Mouse (Mus musculus): ENCODE results near the gene Ntm.

Ntm gene

GRCm38 (mm10) chr9:29802071-29802705 is 160.8 kb downstream of the Ntm start:
- no peak for DNase-seq (ENCODE audit: low spot score in 2 of 2)

GRCm38 (mm10) chr9:29796281-29796680 is 166.7 kb downstream of the Ntm start:
- no peak for DNase-seq (ENCODE audit: low spot score in 2 of 2)

- no peak for DNase-seq (ENCODE audit: low spot score in 2 of 2)
Measured at GRCm38 (mm10) chr9:29791199-29791915, 171.6 kb downstream of the Ntm start.

- no peak for DNase-seq (ENCODE audit: low spot score in 2 of 2)
Measured at GRCm38 (mm10) chr9:29790017-29790416, 172.9 kb downstream of the Ntm start.

DNA sequence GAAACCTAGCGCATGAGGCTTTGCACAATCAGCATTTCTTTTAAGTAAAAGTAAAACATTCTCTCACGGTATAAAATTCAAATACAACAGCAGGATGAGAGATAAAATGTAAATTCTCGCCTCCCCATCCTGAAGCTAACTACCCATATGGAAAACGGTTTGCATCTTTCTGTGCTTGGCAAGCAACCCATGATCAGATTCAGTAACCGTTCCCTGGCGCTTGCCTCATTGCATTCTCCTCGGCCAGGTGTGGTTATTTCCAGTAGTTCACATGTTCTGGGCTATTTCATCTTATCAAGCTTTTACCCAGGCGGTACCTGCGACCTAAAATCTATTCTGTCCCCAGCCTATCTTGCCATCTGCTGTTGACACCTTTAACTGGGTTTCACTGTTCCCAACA is 174.1 kb downstream of the Ntm start:
- no peak for DNase-seq (ENCODE audit: low spot score in 2 of 2)

DNA sequence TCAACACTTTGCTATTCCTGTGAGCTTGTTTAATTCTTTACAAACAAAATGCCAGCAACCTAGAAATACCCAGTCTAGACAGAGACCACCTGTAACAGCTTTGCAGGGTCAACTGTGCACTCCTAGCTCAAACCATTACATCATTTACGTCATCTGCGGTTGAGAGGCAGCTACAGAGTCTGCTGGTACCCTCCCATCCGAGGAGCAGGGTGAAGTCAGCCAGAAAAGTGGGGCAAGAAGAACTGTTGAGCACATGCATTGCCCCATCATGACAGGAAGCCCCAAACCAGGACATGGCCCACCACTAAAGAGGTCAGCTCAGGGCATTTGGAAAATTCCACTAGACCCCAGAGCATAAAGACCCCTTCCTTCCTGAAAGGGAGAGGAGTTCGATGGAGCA is 175.5 kb downstream of the Ntm start:
- no peak for DNase-seq (ENCODE audit: low spot score in 2 of 2)

DNA sequence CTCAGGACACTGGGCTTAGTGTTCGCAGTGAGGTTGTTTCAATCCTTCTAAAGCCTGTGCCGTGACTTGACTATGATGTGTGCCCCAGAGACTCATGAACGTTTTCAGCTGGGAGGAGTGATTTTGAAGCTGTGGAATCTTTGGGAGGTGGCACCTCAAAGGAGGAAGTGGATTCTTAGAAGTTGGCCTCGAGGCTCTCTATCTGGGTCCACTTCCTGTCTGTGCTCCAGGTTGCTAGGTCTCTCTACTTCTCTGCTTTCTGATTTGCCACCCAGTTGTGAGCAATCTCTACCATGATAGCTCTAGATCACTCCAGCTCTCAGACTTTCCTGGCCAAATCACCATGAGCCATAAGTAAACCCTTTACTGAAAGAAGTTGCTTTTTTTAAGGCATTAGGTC is 180.2 kb downstream of the Ntm start:
- no peak for DNase-seq (ENCODE audit: low spot score in 2 of 2)

DNA sequence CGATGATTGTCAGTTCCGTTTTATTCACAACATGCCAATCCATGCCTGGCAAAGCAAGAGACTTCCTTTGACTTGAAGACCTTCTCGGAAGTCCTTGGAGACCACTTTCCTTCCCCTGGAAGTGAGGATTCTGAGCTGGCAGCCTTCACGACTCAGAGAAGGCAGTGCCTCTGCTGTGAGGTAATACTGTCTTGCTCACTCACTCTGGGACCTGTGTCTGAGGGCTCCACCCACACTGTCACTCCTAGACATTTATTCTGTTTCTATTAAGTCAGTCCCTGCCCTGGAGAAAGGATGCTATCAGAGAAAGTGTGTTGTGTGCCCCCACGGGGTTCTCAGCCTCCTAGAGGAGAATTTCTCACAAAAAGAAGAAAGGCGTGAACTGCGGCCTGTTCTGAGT is 183.2 kb downstream of the Ntm start:
- DNase-seq (ENCODE audit: low spot score in 2 of 2): no peak

GRCm38 (mm10) chr9:29776951-29777350 is 186.0 kb downstream of the Ntm start:
- no peak for DNase-seq (ENCODE audit: low spot score in 2 of 2)

- no peak for DNase-seq (ENCODE audit: low spot score in 2 of 2)
Measured at GRCm38 (mm10) chr9:29776542-29776941, 186.4 kb downstream of the Ntm start.

GRCm38 (mm10) chr9:29776030-29776429 is 186.9 kb downstream of the Ntm start:
- DNase-seq (ENCODE audit: low spot score in 2 of 2): no peak

DNA sequence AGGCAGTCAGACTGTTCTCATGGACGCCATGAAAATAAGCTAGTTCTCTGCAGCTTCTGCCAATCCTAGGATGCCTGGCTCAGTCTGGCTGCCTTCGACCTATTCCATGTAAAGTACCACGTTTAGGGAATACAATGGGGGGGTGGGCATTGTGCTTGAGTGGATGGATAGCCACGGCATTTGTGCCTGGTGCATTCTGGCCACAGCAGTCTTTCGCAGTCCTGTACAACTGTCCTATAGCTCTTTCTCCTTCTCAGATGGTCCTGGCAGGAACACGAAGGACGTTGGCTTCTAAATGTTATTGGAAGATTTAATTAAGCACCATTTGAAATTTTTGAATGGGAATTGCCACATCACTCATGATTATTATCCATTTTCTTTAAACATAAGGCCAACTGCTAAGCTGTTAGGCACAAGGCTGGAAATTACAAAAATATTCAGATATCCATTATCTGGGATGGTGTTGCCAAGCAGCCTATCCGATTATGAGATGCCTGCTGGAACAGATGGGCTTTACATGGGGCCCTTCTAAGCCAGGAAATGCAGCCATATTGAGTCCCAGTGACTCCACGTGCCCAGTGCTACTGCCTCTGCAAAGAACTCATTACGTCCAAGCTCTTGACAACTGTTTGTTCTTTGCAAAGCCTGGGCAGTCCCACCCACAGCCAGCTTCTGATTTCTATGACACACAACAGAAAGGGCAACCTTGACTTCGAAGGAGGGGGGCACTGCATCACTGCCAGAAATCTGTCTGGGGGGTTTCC is 190.1 kb downstream of the Ntm start:
- DNase-seq (ENCODE audit: low spot score in 2 of 2): no peak

GRCm38 (mm10) chr9:29771870-29772269 is 191.1 kb downstream of the Ntm start:
- DNase-seq (ENCODE audit: low spot score in 2 of 2): no peak

DNA sequence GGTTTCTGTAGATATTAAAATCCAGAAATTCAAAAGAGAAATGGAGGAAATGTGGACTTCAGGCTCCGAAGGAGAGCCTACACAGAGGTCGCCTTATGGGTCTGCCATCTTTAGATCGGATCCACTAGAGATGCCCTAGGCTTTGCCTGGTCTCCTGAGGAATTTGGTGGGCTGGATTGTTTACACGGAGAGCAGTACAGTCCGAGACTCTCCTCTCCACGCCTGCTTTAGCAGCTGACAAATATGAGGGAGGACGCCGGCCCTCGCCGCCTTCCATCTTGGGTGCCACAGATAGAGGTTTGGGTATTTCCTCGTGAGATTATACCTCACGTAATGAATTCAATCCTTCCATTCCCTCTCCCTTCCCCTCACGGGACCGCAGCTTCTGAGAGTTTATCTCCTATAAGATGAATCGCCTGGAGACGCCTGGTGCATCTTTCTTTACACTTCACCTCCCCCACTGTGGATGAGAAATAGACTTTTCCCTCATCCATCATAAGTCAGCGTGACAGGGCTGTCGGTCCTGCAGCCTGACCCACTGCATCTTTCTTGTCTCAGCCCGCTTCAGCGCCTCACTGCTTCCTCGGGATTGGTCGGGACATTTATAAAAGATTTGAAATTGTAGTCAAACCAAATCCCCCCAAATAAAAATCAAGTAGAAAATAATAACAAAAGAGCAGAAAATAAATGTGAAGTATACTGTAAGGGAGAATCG is 191.7 kb downstream of the Ntm start:
- DNase-seq (ENCODE audit: low spot score in 2 of 2): no peak

DNA sequence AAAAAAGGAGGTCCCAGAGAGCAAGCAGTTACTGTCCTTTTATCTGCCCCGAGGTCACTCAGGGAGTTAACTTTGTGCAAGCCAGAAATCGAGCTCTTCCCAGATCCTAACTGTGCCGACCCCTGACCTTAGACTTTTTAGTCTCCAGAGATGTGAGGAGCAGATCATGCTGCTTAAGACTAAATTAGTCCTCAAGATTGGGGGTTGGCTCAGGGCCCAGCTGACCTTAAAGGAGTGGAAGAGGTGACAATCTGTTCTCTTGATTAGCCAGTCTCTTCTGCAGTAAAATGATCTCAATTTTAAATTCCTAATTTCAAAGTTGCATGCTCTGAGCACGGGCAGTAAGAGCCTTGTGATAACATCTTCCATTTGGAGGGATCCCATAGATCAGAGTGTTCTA is 193.6 kb downstream of the Ntm start:
- DNase-seq (ENCODE audit: low spot score in 2 of 2): no peak

GRCm38 (mm10) chr9:29765990-29766980 is 196.7 kb downstream of the Ntm start:
- no peak for DNase-seq (ENCODE audit: low spot score in 2 of 2)

GRCm38 (mm10) chr9:29763338-29763737 is 199.6 kb downstream of the Ntm start:
- no peak for DNase-seq (ENCODE audit: low spot score in 2 of 2)

- DNase-seq (ENCODE audit: low spot score in 2 of 2): no peak
Measured at GRCm38 (mm10) chr9:29761952-29762586, 200.9 kb downstream of the Ntm start.

DNA sequence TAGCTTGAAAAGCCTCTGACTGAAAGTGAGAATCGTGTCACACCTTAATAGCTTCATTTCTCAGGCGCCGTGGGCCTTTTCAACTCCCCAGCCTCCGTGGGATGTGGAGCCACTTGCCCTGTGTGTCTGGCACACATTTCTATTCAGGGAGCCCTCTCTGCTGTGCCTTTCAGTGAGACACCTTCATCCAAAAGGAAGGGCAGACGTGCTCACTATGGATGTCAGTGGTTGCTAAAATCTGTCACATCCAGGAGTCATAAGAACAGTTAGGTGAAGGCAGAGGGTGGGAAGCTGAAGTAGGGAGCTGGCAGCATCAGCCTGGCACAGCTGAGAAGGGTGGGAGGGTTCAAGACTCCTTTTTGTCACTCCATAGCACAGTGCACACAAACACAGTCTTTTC is 201.4 kb downstream of the Ntm start:
- no peak for DNase-seq (ENCODE audit: low spot score in 2 of 2)

- DNase-seq (ENCODE audit: low spot score in 2 of 2): no peak
Measured at GRCm38 (mm10) chr9:29759940-29760339, 203.0 kb downstream of the Ntm start.

GRCm38 (mm10) chr9:29759060-29759459 is 203.9 kb downstream of the Ntm start:
- DNase-seq (ENCODE audit: low spot score in 2 of 2): no peak
